Mouse (Mus musculus): Measurements from ENCODE around the gene Tomm40l. TPM values are rescaled to one million over a fixed set of nuclear protein-coding genes. Genes with fewer than 3 reads are reported as not detected.
A peak's percentile ranks its signal among the peaks of the same experiment; 100 is the strongest.

The Tomm40l gene
- polyA plus RNA-seq, 1 experiment, result 77.3 TPM

DNA sequence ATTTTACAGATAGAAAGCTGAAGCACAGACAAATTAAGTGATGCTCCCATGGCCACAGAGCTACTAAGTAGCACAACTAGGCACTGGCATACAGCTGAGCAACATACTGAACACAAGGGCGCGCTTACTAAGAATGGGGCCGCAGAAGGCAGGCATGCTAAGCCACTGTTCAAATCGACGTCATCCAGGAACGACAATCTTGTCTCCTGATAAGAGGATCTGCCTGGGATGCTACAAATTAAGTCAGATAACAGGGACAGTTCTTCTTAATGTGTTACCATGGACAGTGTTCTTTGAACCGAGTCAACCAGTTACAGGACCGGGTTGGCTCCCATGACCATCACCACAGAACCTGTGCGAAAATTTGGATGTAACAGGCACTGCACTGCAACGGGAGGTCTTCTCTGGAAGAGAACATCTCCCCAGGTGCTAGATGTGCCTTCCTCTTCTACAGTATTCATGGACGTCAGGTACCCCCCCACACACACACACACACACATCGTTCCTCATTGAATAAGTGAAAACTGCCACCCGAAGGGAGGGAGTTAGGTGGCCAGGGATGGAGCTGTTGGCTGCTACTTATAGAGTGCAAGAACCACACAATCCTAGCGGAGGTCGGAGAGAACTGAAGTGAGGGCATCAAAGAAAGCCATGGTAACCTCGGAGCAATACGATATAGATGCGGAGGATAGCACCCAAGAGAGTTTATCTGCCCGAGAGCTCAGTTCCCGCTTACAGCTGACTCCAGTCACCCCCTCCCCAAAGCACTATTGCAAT lies 27.1 kb downstream of the Tomm40l start:
- no peak for DNase-seq (ENCODE audit: extremely low spot score in 1 of 2, low spot score in 1 of 2)

DNA sequence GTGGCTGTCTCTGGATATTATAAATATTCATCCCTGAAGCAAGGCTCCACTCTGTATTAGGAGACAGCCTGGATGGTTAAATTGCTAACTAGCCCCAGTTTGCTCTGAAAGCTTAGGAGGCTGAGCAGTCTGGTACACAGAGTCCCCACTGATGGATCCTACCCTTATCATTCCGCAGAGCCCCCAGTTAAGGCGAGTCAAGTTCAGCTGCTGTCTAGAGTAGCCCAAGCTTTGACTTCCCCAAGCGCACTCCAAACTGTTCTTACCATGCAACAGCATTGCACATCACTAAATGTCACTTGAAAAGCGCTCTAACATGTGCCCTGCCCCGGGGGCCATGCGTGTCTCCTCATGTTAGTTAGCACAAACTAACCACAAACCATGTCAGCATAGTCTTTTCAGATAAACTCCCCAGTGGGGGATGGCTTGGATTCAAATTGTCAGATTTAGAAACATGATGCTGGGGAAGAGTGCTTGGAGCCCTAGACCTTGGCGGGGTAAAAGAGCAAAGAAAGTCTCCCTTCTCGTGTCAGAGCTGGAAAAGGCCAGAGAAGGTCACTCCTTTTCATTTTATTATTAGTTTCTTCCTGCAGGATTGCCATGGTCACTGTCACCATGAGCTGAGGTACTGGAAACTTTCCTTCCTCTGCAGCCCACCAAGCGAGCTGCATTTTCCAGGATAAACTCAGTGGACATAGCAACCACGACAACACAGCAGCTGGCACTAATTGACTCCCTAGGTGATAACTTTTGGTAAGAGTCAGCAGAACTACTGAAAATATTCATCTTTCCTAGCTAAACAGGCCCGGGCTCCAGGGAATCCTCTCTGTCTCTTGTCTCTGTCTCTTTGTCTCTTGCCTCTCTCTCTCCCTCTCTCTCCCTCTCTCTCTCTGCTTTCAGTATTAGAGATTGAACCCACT lies 28.1 kb downstream of the Tomm40l start:
- no peak for DNase-seq (ENCODE audit: extremely low spot score in 1 of 2, low spot score in 1 of 2)

DNA sequence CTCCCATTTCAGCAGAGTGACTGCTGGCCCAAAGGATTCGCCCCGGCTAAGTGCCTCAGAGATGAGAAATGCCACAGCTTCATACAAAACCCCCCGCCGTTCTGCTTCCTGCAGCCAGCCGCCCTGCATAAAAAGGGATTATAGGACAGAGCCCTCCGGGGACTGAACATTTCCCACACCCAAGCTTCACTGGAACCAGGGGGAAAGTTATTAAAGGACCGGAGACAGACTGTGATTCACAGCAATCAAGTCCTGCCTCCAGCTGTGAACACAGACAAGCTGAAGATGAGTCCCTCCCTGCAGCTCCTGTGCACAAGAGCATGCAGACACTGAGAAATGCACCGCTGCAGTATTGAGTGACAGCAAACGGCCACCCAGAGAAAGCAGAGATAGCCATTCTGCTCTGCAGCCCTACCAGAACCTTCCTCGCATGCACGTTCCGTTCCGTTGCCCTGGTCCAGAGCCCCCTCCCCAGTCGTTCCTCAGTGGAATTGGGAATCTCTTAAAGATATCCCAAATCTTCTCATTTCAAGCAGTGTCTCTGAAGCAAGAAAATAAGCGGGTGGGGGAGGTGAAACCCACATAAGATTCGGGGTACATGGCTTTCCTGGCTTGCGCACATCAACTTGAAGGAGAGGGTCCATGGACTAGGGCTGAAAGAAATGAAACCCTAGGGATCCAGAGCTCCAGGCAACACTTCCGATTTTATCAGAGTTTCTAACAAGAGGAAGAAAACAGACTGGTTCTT lies 29.0 kb downstream of the Tomm40l start:
- no peak for DNase-seq (ENCODE audit: extremely low spot score in 1 of 2, low spot score in 1 of 2)

DNA sequence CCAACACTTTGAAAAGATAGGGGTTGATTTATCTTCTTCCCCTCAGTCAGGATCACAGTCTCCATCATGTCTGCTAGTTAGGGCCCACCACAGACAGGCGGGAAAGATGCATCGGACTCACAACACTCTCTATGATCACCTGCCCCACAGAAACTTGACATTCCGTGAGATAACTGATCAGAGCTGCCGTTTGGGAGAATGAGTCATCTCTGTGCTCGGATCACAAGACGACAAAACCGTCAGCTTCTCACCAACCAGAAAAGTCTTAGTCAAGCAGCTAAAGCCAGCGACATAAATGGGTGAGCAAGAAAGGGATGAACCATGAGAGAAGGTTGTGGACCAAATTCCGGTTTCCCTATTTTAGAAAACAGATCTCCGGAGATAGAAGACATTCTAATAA lies 30.0 kb downstream of the Tomm40l start:
- DNase-seq (ENCODE audit: extremely low spot score in 1 of 2, low spot score in 1 of 2), result peak in 1 of 2 experiments; percentile 39

DNA sequence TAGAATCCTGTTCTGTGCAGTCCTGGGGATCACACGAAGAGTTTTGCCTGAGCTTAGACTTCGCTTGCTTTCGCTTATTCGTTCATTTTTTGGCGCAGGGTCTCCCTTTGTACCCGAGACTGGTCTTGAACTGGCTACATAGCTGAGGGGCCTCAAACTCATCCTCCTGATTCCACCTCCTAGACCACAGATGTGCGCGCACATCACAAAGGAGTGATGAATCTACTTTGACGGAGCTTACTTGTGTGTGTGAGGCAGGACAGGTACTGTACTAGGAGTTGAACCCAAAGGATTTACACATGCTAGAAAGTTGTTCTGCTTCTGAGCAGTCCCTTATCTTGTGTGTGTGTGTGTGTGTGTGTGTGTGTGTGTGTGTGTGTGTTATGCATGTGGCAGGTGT lies 31.5 kb downstream of the Tomm40l start:
- no peak for DNase-seq (ENCODE audit: extremely low spot score in 1 of 2, low spot score in 1 of 2)

DNA sequence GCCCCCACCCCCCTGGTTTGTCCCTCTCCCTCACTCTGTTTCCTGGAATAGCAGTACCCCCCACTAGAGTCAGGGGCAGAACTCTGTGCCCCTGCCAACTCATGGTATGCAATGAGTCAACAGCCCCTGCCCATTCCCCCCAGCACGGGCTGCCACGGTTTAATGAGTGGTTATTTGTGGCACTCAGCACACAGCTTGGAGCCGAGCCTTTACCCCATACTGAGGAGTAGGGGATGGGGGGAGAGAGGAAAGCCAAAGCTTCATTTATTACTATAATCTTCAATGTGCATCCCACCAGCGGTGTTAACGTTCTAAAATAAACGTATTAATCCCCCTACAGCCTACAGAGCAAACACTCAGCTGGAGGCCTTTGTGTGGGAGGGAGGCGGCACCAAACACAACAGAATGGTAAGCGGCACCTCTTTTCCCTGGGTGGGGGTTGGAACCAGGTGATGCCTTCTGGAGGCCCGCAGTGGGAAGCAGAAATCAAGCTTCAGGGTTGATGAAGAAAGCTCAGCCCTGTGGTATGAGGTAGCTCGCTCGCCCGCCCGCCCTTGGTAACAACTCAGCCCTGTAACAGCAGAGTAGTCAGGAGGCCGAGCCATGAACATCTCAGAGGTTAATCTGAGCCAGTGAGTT lies 32.7 kb downstream of the Tomm40l start:
- DNase-seq (ENCODE audit: extremely low spot score in 1 of 2, low spot score in 1 of 2), result no peak

DNA sequence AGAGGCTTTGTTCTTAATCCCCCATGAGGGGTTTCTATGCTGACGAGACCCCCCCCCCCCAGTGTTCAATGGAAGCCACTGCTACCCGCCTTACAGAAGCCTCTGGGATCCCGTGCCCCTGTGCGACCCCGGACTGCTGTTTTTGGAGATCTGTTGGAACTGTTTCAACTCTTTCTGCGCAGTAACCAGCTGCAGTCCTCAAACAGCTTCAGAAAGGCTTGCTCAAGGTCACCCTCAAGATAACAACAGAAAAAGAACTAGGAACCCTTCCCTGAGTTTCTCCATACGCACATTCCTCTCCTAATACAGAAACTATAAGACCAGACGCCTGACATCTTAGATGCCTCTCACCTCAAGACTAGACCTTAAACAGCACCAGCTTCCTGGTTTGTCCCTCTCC lies 33.3 kb downstream of the Tomm40l start:
- DNase-seq (ENCODE audit: extremely low spot score in 1 of 2, low spot score in 1 of 2), result no peak

DNA sequence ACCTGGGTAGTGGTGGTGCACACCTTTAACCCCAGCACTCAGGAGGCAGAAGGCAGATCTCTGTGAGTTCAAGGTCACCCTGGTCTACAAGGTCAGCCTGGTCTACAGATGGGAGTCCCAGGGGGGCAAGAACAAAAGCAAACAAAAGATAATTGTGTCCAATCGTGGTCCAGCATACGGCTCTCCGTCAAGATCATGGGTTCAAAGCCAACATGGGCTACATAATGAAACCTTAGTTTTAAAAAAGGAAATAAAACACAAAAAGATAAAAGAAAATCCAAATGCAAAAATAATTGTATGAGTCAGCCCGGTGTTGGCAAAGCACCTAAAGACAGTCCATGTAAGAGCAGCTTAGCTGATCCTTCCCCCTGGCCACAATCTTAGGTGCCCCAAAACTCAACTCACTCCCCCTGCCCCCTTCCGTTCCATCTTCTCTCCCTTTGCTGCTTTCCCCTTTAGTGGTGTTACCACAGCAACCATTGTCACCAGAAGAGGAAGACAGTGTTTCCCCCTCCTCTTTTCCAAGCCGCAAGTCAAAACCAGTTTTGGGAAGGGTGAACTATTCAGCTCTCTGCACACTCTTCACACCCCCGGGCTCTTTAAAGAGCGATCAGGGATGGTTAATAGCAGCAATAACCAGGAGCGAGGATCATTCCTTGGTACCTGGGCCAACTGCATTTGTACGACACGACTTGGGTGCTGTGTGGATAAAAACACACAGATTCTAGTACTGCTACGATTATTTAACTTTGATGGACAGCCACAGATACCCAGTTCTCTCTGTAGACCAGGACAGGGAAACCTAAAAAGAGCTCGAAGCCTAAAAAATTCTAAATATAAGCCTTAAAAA lies 34.2 kb downstream of the Tomm40l start:
- no peak for DNase-seq (ENCODE audit: extremely low spot score in 1 of 2, low spot score in 1 of 2)

DNA sequence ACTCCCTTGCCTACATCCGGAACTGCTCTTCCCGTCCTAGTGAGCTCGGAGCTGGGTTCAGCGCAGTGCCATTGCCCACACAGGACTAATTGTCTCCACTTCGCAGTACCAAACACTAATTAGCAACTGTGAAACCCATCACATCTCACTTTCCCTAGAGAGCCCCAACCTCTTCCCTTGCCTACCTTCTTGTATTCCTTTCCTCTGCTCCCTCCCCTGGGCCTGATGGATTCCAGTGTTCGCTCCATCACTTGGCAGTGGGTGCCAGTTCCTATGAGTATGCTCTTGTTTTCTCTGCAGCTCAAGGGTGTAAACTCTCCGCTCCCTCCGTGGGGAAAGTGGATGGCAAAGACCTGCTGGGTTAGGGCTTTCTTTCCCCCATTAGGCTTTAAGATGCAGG lies 36.7 kb downstream of the Tomm40l start:
- no peak for DNase-seq (ENCODE audit: extremely low spot score in 1 of 2, low spot score in 1 of 2)

DNA sequence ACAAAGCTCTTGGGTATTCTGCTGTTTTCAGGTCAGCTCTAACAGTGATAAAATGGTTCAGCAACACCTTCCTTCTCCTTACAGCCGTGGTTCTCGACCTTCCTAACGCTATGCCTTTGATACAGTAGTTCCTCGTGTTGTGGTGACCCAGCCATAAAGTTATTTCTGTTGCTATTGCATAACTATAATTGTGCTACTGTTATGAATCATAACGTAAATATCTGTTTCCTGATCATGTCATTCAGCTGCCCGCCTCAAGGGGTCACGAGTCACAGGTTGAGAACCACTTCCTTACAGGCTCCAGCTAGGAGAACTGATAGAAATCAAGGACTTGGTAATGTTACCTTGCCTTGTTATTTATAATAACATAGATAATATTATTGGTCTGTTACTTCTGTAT lies 38.0 kb downstream of the Tomm40l start:
- no peak for DNase-seq (ENCODE audit: extremely low spot score in 1 of 2, low spot score in 1 of 2)

DNA sequence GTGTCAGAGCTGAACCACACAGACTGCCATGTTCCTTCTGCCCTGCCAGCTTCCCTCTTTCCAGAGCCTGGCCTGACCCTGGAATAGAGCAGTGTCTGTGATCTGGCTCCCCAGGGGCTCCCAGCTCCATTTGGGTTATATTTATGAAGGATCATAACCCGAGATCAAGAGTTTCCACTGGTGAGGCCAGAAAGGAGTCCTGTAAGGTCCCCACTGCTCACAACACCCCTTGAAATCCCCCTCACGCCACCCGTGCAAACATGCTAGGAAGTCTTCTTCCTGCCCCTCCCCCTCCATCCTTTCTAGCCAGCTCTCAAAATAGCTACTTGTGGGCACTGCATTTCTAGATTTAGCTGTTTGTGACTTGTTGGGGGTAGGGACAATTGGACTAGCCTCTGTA lies 38.7 kb downstream of the Tomm40l start:
- no peak for DNase-seq (ENCODE audit: extremely low spot score in 1 of 2, low spot score in 1 of 2)

DNA sequence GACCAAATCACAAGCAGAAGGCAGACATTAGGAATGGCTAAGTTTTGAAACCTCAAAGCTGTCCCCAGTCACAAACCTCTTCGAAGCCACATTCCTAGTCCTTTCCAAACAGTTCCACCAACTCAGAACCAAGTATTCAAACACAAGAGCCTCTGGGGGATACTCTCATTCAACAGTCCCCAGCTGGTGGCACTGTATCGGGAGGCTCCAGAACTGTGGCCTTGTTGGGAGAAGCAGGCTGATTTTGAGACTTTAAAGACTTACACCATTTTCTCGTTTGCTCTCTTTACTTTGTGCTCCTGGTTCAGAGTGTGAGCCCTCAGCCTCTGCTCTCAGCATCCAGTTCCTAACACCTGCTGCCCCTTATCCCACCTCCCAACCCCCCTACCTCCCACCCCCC lies 39.3 kb downstream of the Tomm40l start:
- no peak for DNase-seq (ENCODE audit: extremely low spot score in 1 of 2, low spot score in 1 of 2)

DNA sequence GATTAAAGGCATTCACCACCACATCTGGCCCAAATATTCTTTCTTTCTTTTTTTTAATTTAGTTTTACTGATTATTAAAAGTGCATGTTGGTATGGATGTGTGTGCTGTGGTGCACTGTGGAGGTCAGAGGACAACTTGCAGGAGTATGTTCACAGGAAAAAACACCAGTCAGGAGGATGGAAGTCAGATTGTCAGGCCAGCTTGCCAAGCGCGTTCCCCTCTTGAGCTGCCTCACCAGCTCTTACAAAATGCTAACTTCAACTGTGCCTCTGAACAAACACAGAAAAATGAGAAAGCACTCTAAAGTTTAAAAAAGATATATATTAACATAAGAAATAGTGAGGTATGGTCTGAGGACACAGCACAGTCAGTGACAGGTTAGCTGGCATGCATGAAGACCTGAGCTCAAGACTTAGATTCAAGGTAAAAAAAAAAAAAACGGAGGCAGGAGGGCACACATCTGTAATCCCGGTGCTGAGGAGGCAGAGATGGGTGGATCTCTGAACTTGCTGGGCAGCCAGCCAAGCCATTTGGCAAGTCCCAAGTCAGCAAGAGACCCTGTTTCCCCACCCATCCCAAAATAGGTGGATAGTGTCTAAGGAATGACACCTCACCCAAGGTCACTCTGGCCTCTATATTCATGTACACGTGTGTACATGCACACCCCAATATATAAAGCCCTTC lies 42.7 kb downstream of the Tomm40l start:
- DNase-seq (ENCODE audit: extremely low spot score in 1 of 2, low spot score in 1 of 2), result no peak

DNA sequence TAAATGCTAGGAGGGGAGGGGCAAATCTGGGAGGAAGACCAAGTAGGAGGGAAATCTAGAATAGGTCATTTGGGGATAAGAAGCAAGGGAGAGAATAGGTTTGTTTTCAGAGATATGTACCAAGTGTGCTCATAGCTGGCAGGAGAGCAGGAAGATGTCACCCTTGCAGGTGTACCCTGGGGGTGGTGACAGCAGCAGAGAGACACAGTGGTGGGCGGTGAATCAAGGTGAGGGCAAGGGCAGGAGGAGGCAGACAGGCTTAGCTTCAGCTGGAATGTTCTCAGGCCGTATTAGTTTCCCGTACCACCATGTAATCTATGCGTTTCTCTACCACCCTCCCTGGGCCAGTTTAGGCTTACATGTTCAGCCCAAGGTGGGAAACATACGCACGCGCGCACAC lies 49.5 kb downstream of the Tomm40l start:
- DNase-seq (ENCODE audit: extremely low spot score in 1 of 2, low spot score in 1 of 2), result no peak

DNA sequence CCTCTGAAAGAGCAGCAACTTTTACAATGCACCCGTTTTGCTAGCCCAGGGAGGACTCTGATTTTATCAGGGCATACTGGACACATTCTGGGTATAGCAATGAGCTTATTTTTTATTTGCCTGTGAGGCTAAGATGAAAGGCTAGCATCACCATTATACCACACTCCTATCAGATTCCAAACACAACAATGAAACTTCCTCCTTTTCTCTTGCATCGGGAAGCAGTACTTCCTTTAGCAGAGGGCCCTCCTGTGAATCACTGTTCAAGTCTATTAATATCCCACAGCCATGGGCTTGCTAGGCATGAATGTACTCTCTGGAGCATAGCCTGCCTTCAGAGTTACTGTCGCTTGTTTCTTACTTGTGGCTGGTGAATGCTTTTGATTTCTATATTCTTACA lies 51.2 kb downstream of the Tomm40l start:
- DNase-seq (ENCODE audit: extremely low spot score in 1 of 2, low spot score in 1 of 2), result no peak

DNA sequence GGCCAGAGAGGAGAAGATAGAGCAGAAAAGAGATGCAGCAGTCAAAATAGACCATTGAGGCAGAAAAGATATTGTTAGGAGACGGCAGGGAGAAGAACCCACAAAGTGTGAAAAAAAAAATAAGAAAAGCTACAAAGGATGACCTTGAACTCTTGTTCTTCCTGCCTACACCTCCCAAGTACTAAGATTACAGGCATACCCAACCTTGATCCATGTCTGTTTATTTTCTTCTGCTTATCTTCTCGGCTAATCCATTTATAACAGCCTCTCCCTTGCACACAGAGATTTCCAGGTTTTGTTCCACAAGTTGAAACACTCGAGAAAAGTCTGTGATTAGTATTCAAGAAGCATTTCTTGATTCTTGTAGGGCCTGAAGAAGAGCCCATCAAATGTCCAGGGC lies 52.4 kb downstream of the Tomm40l start:
- no peak for DNase-seq (ENCODE audit: extremely low spot score in 1 of 2, low spot score in 1 of 2)

DNA sequence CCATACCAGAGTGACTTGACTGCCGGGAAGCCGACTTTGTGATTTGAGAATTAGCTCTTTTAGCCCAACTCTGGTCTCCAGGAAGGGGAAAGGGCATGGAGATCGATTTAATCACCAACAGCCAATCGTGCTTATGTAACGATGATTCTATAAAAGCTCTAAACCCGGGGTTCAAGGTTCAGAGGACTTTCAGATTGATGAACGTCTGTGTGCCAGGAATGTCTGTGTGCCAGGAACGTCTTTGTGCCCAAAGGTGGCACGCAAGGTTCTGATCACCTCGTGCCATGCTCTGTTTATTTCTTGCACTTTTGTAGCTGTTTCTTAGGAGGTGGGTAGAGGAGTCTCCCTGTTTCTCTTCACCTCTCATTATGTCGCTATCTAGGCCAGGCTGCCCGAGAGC lies 53.4 kb downstream of the Tomm40l start:
- no peak for DNase-seq (ENCODE audit: extremely low spot score in 1 of 2, low spot score in 1 of 2)

Data from frontal cortex, adult 2 months (tissue).